Mouse (Mus musculus) neural tube, embryonic 12.5 days (tissue): ENCODE results near the gene Rasal3. TPM values are rescaled to one million over a fixed set of nuclear protein-coding genes. Genes with fewer than 3 reads are reported as not detected.

ENCODE experiments used
- ATAC-seq: fragments of 200-750 bp; cut with Nextera tagmentation; 2 replicates; pipeline ENCODE4 v1.8.0; 2017; ENCODE audit warnings: low read depth, mild to moderate bottlenecking, moderate TSS enrichment, moderate library complexity; ENCODE audit not compliant: low FRiP score
- H3K27ac ChIP-seq: fragments of 300-500 bp; sonication (generic); 2 replicates; pipeline ENCODE4 v1.5.1; 2016
- H3K27me3 ChIP-seq: fragments of 300-500 bp; sonication (generic); replicated peaks from 2 replicates; pipeline ENCODE4 v1.6.1; 2016; ENCODE audit warnings: mild to moderate bottlenecking
- H3K36me3 ChIP-seq: fragments of 300-500 bp; sonication (generic); 2 replicates; pipeline ENCODE4 v1.6.1; 2016; ENCODE audit warnings: mild to moderate bottlenecking
- H3K4me1 ChIP-seq: fragments of 300-500 bp; sonication (generic); 2 replicates; pipeline ENCODE4 v1.6.1; 2016
- H3K4me2 ChIP-seq: fragments of 300-500 bp; sonication (generic); replicated peaks from 2 replicates; pipeline ENCODE4 v1.6.1; 2016; ENCODE audit warnings: mild to moderate bottlenecking
- H3K4me3 ChIP-seq: fragments of 300-500 bp; sonication (generic); 2 replicates; pipeline ENCODE4 v1.5.1; 2016
- H3K9ac ChIP-seq: fragments of 300-500 bp; sonication (generic); 2 replicates; pipeline ENCODE4 v1.6.1; 2016; ENCODE audit warnings: mild to moderate bottlenecking
- H3K9me3 ChIP-seq: fragments of 300-500 bp; sonication (generic); 2 replicates; pipeline ENCODE4 v1.6.1; 2016; ENCODE audit warnings: mild to moderate bottlenecking
- WGBS: fragments of 180-500 bp; shearing (Covaris S2); methylation state at CpG from one replicate; pipeline ENCODE4 v1.1.7; 2016; 5-methylcytosine and 5-hydroxymethylcytosine counted together
- polyA plus RNA-seq: library from polyadenylated mRNA; unstranded; fragments of >200 nt; fragmentation: Nextera tagmentation; extraction: Ambion mirVana; gene quantifications from 2 replicates; pipeline ENCODE4 v1.2.1, GENCODE M21; 2016

Gene Rasal3
- polyA plus RNA-seq, 1 experiment from 2014 or later, result 0.66 TPM

DNA sequence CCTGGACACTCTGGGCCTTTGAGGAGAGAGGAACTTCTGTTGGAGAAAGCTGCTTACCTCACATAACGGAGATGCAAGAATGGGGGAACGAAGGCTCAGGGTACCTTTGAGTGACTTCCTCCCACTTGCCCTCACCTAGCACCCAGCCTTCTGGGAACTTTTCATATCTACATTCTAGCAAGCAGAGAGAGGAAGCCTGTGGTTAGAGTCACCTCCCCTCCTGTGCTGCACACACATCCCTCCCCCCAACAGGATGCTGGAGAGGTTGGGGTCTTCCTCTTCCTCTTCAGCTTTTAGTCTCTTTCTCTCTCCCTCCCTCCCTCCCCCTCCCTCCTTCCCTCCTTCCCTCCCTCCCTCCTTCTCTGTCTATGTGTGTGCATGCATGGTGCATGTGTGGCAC, 20.7 kb upstream of the Rasal3 start, which contains the start of gene Pglyrp2:
Gene Pglyrp2 (minus strand): TSS at position 134 of the 400 bp plus-strand sequence.
- H3K4me2 ChIP-seq, result no peak within 1 kb of the TSS
- H3K4me1 ChIP-seq, result no peaks in the 10 kb centered on the region
- no peaks in the 10 kb centered on the region for H3K9me3 ChIP-seq
- H3K9ac ChIP-seq, result no peak within 1 kb of the TSS
- no peak within 1 kb of the TSS for H3K27ac ChIP-seq
- no peak for ATAC-seq
- no peaks in the 10 kb centered on the region for H3K36me3 ChIP-seq
- H3K4me3 ChIP-seq, result no peak within 1 kb of the TSS
- 0 out of 2 replicates have a peak, but pooled peaks cover 3% of the 10 kb centered on the region for H3K27me3 ChIP-seq
- 83% methylated on average over 2 of the region's 2 CpGs for WGBS

GRCm38 (mm10) chr17:32420781-32421180, 17.4 kb upstream of the Rasal3 start:
- Histone ChIP-seq H3K4me1 (no peaks in the 10 kb centered on the region), H3K4me3 (no peak overlapping the region), H3K36me3 (no peaks in the 10 kb centered on the region), H3K9me3 (no peaks in the 10 kb centered on the region), H3K27me3 (peaks cover 7% of the 10 kb centered on the region), H3K4me2 (no peak overlapping the region), H3K27ac (no peak overlapping the region), H3K9ac (no peak overlapping the region)
- WGBS, result 84% methylated on average over 8 of the region's 8 CpGs
- no peak for ATAC-seq

GRCm38 (mm10) chr17:32419989-32420388, 16.6 kb upstream of the Rasal3 start:
- Histone ChIP-seq H3K27ac (no peak overlapping the region), H3K4me2 (no peak overlapping the region), H3K9me3 (no peaks in the 10 kb centered on the region), H3K9ac (no peak overlapping the region), H3K4me3 (no peak overlapping the region), H3K36me3 (no peaks in the 10 kb centered on the region), H3K4me1 (no peaks in the 10 kb centered on the region), H3K27me3 (peaks cover 13% of the 10 kb centered on the region)
- 84% methylated on average over 2 of the region's 2 CpGs for WGBS
- ATAC-seq, result no peak

DNA sequence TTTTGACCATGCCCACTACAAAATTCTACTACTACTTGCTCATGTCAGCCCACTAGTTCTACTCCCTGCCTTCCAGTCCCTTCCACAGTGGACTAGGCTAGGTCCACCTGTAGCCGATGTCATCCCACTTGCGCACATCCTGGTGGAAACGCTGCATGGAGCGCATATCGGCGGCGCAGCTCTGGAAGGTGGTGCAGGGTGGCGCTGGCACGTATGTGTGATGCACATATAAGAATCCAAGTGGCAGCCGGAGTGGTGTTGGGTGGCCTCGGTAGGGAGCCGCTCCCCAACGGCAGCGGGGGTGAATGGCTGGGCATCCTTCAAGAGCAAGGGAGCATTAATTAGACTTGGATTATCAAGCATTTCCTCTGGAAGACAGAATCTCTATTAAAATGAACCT, 13.4 kb upstream of the Rasal3 start:
- ATAC-seq, result no peak
- Histone ChIP-seq H3K9me3 (no peaks in the 10 kb centered on the region), H3K4me3 (no peak overlapping the region), H3K27ac (no peak overlapping the region), H3K9ac (no peak overlapping the region), H3K4me1 (no peaks in the 10 kb centered on the region), H3K27me3 (peaks cover 13% of the 10 kb centered on the region), H3K4me2 (no peak overlapping the region), H3K36me3 (no peaks in the 10 kb centered on the region)
- WGBS, result 95% methylated on average over 14 of the region's 14 CpGs

DNA sequence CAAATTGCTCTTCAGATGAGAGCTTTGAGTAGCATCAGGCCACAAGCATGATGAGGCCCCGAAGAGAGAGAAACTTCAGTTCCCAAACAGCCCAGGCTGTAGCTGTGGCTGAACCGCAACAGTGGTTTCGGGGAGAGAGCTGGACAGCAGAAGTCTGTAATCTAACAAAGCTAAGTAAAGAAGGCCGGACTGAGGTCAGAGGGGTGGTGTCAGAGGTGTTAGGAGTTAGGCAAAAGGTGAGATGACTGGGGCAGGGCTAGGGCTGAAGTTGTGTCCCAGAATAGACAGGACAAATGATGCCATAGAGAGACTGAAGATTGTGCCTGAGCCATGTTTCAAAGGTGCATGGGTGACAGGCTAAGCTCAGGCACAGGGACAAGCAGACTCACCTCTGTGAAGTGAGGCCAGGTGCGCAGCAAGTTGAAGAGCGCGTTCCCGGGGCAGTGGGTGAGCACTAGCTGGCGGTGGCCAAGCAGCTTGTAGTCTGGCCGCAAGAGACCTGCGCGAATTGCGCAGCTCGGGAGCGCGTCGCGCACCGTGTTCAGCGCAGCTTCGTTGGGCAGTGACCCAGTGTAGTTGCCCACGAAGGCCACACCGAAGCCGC, 12.1 kb upstream of the Rasal3 start:
- H3K4me1 ChIP-seq, result no peaks in the 10 kb centered on the region
- no peaks in the 10 kb centered on the region for H3K36me3 ChIP-seq
- H3K4me2 ChIP-seq, result no peak overlapping the region
- no peak overlapping the region for H3K4me3 ChIP-seq
- no peak overlapping the region for H3K9ac ChIP-seq
- H3K9me3 ChIP-seq, result no peaks in the 10 kb centered on the region
- H3K27ac ChIP-seq, result no peak overlapping the region
- 56% methylated on average over 24 of the region's 24 CpGs for WGBS
- ATAC-seq, result no peak
- peaks cover 13% of the 10 kb centered on the region for H3K27me3 ChIP-seq

DNA sequence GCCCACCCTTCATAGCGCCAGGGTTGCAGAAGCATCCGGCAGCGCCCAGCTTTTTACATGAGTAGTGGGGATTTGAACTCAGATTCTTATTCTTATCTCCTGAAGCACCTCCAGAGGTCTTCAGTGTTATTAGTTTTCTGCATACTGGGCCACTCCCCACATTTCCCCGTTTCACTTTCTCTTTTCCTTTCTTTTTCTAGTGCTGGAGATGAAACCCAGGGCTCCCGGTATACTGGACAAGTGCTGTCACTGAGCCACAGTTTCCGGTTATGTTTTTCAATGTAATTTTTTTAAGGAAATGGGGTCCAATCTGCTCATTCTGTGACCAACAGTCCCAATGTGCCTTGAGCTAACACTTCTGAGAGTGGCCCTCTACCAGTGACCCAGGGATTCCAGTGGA, 8.5 kb upstream of the Rasal3 start:
- no peak overlapping the region for H3K27ac ChIP-seq
- H3K9me3 ChIP-seq, result no peaks in the 10 kb centered on the region
- no peaks in the 10 kb centered on the region for H3K4me1 ChIP-seq
- H3K27me3 ChIP-seq, result peaks cover 13% of the 10 kb centered on the region
- H3K36me3 ChIP-seq, result no peaks in the 10 kb centered on the region
- no peak overlapping the region for H3K9ac ChIP-seq
- H3K4me2 ChIP-seq, result no peak overlapping the region
- WGBS, result 87% methylated on average over 6 of the region's 6 CpGs
- H3K4me3 ChIP-seq, result no peak overlapping the region
- no peak for ATAC-seq

DNA sequence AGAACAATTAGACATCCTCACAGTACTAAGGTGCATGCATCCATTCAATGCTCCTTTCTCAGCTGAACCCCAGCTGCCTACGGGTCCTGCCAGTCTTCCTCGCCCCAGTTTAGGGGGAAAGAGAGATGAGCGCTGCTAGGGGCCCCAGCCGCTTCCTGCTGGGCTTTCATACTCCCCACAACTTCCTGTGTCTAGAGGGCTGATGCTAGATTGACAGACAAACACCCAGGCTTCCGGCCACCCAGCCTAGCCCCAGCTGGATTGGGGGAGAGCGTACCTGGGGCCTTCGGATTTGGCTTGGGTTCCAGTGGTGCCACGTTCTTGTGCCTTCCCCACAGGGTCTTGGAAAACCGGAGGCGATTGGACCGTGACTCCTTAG, 615 bp downstream of the Rasal3 start:
- Histone ChIP-seq H3K9ac (no peak overlapping the region), H3K27ac (no peak overlapping the region), H3K27me3 (peaks cover 17% of the 10 kb centered on the region), H3K36me3 (no peaks in the 10 kb centered on the region), H3K4me2 (no peak overlapping the region), H3K4me1 (no peaks in the 10 kb centered on the region), H3K9me3 (no peaks in the 10 kb centered on the region), H3K4me3 (no peak overlapping the region)
- ATAC-seq, result no peak
- 78% methylated on average over 11 of the region's 11 CpGs for WGBS

- WGBS, result 84% methylated on average over 9 of the region's 9 CpGs
- Histone ChIP-seq H3K9ac (no peak overlapping the region), H3K27me3 (peaks cover 23% of the 10 kb centered on the region), H3K4me3 (no peak overlapping the region), H3K4me2 (no peak overlapping the region), H3K9me3 (no peaks in the 10 kb centered on the region), H3K4me1 (no peaks in the 10 kb centered on the region), H3K36me3 (no peaks in the 10 kb centered on the region), H3K27ac (no peak overlapping the region)
- no peak for ATAC-seq
Observed at GRCm38 (mm10) chr17:32402011-32402778, 1.2 kb downstream of the Rasal3 start.

- H3K4me2 ChIP-seq, result peak overlapping the region; percentile 45
- ATAC-seq, result no peak
- no peaks in the 10 kb centered on the region for H3K36me3 ChIP-seq
- 3% methylated on average over 37 of the region's 37 CpGs for WGBS
- no peak overlapping the region for H3K27ac ChIP-seq
- no peaks in the 10 kb centered on the region for H3K9me3 ChIP-seq
- H3K27me3 ChIP-seq, result peaks cover 82% of the 10 kb centered on the region
- H3K4me3 ChIP-seq, result 0 out of 2 replicates have a peak overlapping the region, but pooled peaks have one; percentile 3
- H3K9ac ChIP-seq, result no peak overlapping the region
- H3K4me1 ChIP-seq, result 0 out of 2 replicates have a peak, but pooled peaks cover 3% of the 10 kb centered on the region
Observed at GRCm38 (mm10) chr17:32396266-32396665, 7.1 kb downstream of the Rasal3 start.

DNA sequence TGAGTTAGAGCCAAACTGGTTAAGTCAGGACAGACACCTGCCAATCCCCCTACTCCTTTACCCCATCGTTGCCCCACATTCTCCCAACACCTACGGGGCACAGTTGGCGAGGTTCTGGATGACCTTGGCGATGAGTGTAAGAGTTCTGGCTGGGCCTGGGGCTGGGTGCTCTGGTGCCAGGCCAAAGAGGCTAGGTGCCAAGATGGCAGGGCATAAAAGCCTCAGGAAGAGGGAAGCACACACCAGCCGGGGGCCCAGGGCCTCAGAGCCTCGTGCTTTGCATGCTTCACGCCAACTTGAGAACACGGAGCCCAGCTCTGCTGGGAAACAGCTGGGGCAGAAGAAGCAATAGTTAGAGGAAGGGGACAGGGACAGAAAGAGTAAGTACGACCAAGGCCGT, 9.4 kb downstream of the Rasal3 start:
- 87% methylated on average over 10 of the region's 10 CpGs for WGBS
- no peak for ATAC-seq

GRCm38 (mm10) chr17:32389101-32389659, 14.2 kb downstream of the Rasal3 start, which contains the start of gene Wiz:
Gene Wiz (minus strand): TSS chr17:32389439.
- H3K9ac ChIP-seq, result peak within 1 kb of the TSS; percentile 86
- H3K4me3 ChIP-seq, result peak within 1 kb of the TSS; percentile 77
- H3K4me1 ChIP-seq, result peaks cover 8% of the 10 kb centered on the region; the same call in 1 of the 2 replicates
- H3K27me3 ChIP-seq, result peaks cover 39% of the 10 kb centered on the region
- H3K36me3 ChIP-seq, result peaks cover 11% of the 10 kb centered on the region
- no peaks in the 10 kb centered on the region for H3K9me3 ChIP-seq
- ATAC-seq, result peak; percentile 88
- H3K27ac ChIP-seq, result peak within 1 kb of the TSS; percentile 72; the same call in 1 of the 2 replicates
- H3K4me2 ChIP-seq, result peak within 1 kb of the TSS; percentile 98
- under 1% methylated on average over 32 of the region's 44 CpGs for WGBS

More for the DNA sequence above, 9.4 kb downstream of the Rasal3 start:
- H3K27me3 ChIP-seq, result peaks cover 87% of the 10 kb centered on the region
- no peaks in the 10 kb centered on the region for H3K9me3 ChIP-seq
- no peaks in the 10 kb centered on the region for H3K36me3 ChIP-seq
- 0 out of 2 replicates have a peak, but pooled peaks cover 3% of the 10 kb centered on the region for H3K4me1 ChIP-seq
- H3K9ac ChIP-seq, result no peak overlapping the region
- H3K4me3 ChIP-seq, result no peak overlapping the region
- H3K27ac ChIP-seq, result no peak overlapping the region
- no peak overlapping the region for H3K4me2 ChIP-seq

DNA sequence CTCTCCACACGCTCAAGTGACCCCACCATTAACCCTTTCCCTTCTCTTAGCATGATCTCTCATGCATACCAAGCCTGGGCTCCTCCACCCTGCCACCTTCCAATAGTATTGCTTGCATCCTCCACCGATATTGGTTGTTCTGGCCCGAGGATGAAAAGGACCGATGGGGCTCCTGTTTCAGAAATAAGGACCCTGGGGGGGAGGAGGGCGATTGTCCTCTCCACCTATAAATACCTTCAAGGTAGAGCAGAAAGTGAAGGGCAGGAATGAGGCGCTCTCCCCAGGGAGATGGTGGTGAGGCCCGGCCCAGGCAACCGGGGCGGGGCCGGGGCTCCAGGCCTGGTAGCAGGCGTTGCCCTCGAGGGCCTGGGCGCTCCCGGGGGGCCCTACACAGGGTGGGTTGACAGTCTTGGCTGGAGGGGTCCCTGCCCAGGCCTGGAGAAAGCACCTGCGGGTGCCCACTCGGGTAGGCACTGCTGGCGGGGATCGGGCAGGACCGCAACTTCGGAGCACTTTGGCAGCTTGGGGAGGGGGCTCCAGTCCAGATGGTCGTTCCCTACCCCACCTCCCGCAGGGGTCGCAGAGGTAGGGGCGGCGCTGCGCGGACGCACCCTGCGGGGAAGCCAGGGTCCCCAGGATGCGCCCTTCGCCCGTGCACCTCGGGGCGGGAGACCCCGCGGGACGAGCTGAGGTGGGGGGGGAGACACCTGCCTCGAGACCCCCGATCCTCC, 14.8 kb downstream of the Rasal3 start:
- no peak overlapping the region for H3K27ac ChIP-seq
- ATAC-seq, result peak; percentile 72
- H3K4me1 ChIP-seq, result peaks cover 8% of the 10 kb centered on the region; the same call in 1 of the 2 replicates
- peaks cover 17% of the 10 kb centered on the region for H3K36me3 ChIP-seq
- H3K4me3 ChIP-seq, result peak overlapping the region; percentile 77
- H3K27me3 ChIP-seq, result peaks cover 33% of the 10 kb centered on the region
- H3K9ac ChIP-seq, result peak overlapping the region; percentile 86
- no peaks in the 10 kb centered on the region for H3K9me3 ChIP-seq
- peak overlapping the region; percentile 98 for H3K4me2 ChIP-seq
- WGBS, result under 1% methylated on average over 38 of the region's 39 CpGs
